Mouse (Mus musculus): ENCODE results near the gene Lrpap1. TPM values are rescaled to one million over a fixed set of nuclear protein-coding genes. Genes with fewer than 3 reads are reported as not detected.

Lrpap1 gene
- polyA plus RNA-seq, 1 experiment from 2014 or later: 113 TPM

- no peak overlapping the region for H3K27ac ChIP-seq
- peaks cover 38% of the 10 kb centered on the region for H3K27me3 ChIP-seq
- no peaks in the 10 kb centered on the region for H3K36me3 ChIP-seq
- WGBS: 67% methylated on average over 1 of the region's 1 CpGs
- H3K4me2 ChIP-seq (replicated peaks): no peak overlapping the region
- ATAC-seq (ENCODE audit: insufficient number of reproducible peaks, insufficient read depth, low FRiP score, low TSS enrichment): no peak
- peaks cover 5% of the 10 kb centered on the region; the same call in 1 of the 2 replicates for H3K4me1 ChIP-seq
- H3K9me3 ChIP-seq: no peaks in the 10 kb centered on the region
- H3K4me3 ChIP-seq: no peak overlapping the region
- H3K9ac ChIP-seq: no peak overlapping the region
Observed at GRCm38 (mm10) chr5:35076369-35076768, 29.2 kb downstream of the Lrpap1 start.

- no peak overlapping the region for H3K27ac ChIP-seq
- no peak for ATAC-seq (ENCODE audit: insufficient number of reproducible peaks, insufficient read depth, low FRiP score, low TSS enrichment)
- H3K36me3 ChIP-seq: no peaks in the 10 kb centered on the region
- H3K9me3 ChIP-seq: no peaks in the 10 kb centered on the region
- peaks cover 17% of the 10 kb centered on the region for H3K27me3 ChIP-seq
- H3K4me1 ChIP-seq: no peaks in the 10 kb centered on the region
- H3K4me2 ChIP-seq (replicated peaks): no peak overlapping the region
- H3K9ac ChIP-seq: no peak overlapping the region
- no peak overlapping the region for H3K4me3 ChIP-seq
- 60% methylated on average over 9 of the region's 9 CpGs for WGBS
Observed at GRCm38 (mm10) chr5:35073992-35074391, 31.6 kb downstream of the Lrpap1 start.

GRCm38 (mm10) chr5:35073235-35073634, 32.3 kb downstream of the Lrpap1 start:
- no peaks in the 10 kb centered on the region for H3K9me3 ChIP-seq
- H3K36me3 ChIP-seq: no peaks in the 10 kb centered on the region
- no peak overlapping the region for H3K4me2 ChIP-seq (replicated peaks)
- 77% methylated on average over 11 of the region's 11 CpGs for WGBS
- H3K27ac ChIP-seq: no peak overlapping the region
- no peaks in the 10 kb centered on the region for H3K4me1 ChIP-seq
- no peak overlapping the region for H3K9ac ChIP-seq
- no peak overlapping the region for H3K4me3 ChIP-seq
- peaks cover 9% of the 10 kb centered on the region for H3K27me3 ChIP-seq
- no peak for ATAC-seq (ENCODE audit: insufficient number of reproducible peaks, insufficient read depth, low FRiP score, low TSS enrichment)

GRCm38 (mm10) chr5:35071855-35072254, 33.7 kb downstream of the Lrpap1 start:
- 89% methylated on average over 6 of the region's 6 CpGs for WGBS
- no peak overlapping the region for H3K27ac ChIP-seq
- H3K4me1 ChIP-seq: no peaks in the 10 kb centered on the region
- no peak overlapping the region for H3K4me2 ChIP-seq (replicated peaks)
- no peaks in the 10 kb centered on the region for H3K36me3 ChIP-seq
- no peaks in the 10 kb centered on the region for H3K27me3 ChIP-seq
- no peaks in the 10 kb centered on the region for H3K9me3 ChIP-seq
- no peak for ATAC-seq (ENCODE audit: insufficient number of reproducible peaks, insufficient read depth, low FRiP score, low TSS enrichment)
- H3K9ac ChIP-seq: no peak overlapping the region
- no peak overlapping the region for H3K4me3 ChIP-seq

GRCm38 (mm10) chr5:35070953-35071352, 34.6 kb downstream of the Lrpap1 start:
- WGBS: 61% methylated on average over 7 of the region's 7 CpGs
- H3K9ac ChIP-seq: no peak overlapping the region
- H3K4me3 ChIP-seq: no peak overlapping the region
- no peak for ATAC-seq (ENCODE audit: insufficient number of reproducible peaks, insufficient read depth, low FRiP score, low TSS enrichment)
- no peaks in the 10 kb centered on the region for H3K9me3 ChIP-seq
- no peak overlapping the region for H3K27ac ChIP-seq
- no peaks in the 10 kb centered on the region for H3K27me3 ChIP-seq
- no peak overlapping the region for H3K4me2 ChIP-seq (replicated peaks)
- no peaks in the 10 kb centered on the region for H3K36me3 ChIP-seq
- no peaks in the 10 kb centered on the region for H3K4me1 ChIP-seq

GRCm38 (mm10) chr5:35070314-35070713, 35.3 kb downstream of the Lrpap1 start:
- Histone ChIP-seq H3K27ac (no peak overlapping the region), H3K9me3 (no peaks in the 10 kb centered on the region), H3K9ac (no peak overlapping the region), H3K27me3 (no peaks in the 10 kb centered on the region), H3K4me2 (replicated peaks) (no peak overlapping the region), H3K4me3 (no peak overlapping the region), H3K4me1 (no peaks in the 10 kb centered on the region), H3K36me3 (no peaks in the 10 kb centered on the region)
- 87% methylated on average over 8 of the region's 8 CpGs for WGBS
- no peak for ATAC-seq (ENCODE audit: insufficient number of reproducible peaks, insufficient read depth, low FRiP score, low TSS enrichment)

GRCm38 (mm10) chr5:35069841-35070240, 35.7 kb downstream of the Lrpap1 start:
- no peak overlapping the region for H3K9ac ChIP-seq
- WGBS: 86% methylated on average over 2 of the region's 2 CpGs
- H3K27me3 ChIP-seq: no peaks in the 10 kb centered on the region
- H3K9me3 ChIP-seq: no peaks in the 10 kb centered on the region
- H3K4me3 ChIP-seq: no peak overlapping the region
- ATAC-seq (ENCODE audit: insufficient number of reproducible peaks, insufficient read depth, low FRiP score, low TSS enrichment): no peak
- no peak overlapping the region for H3K4me2 ChIP-seq (replicated peaks)
- H3K27ac ChIP-seq: no peak overlapping the region
- H3K4me1 ChIP-seq: no peaks in the 10 kb centered on the region
- H3K36me3 ChIP-seq: no peaks in the 10 kb centered on the region

GRCm38 (mm10) chr5:35060098-35060497, 45.5 kb downstream of the Lrpap1 start:
- no peaks in the 10 kb centered on the region for H3K9me3 ChIP-seq
- H3K36me3 ChIP-seq: no peaks in the 10 kb centered on the region
- no peak overlapping the region for H3K4me2 ChIP-seq (replicated peaks)
- no peak overlapping the region for H3K4me3 ChIP-seq
- 69% methylated on average over 3 of the region's 3 CpGs for WGBS
- H3K9ac ChIP-seq: no peak overlapping the region
- ATAC-seq (ENCODE audit: insufficient number of reproducible peaks, insufficient read depth, low FRiP score, low TSS enrichment): no peak
- H3K27me3 ChIP-seq: peaks cover 45% of the 10 kb centered on the region
- no peak overlapping the region for H3K27ac ChIP-seq
- peaks cover 14% of the 10 kb centered on the region for H3K4me1 ChIP-seq

- no peak; the same call in 1 of the 2 replicates for ATAC-seq (ENCODE audit: insufficient number of reproducible peaks, insufficient read depth, low FRiP score, low TSS enrichment)
- peaks cover 14% of the 10 kb centered on the region for H3K4me1 ChIP-seq
- no peak overlapping the region for H3K27ac ChIP-seq
- H3K27me3 ChIP-seq: peaks cover 48% of the 10 kb centered on the region
- H3K9ac ChIP-seq: no peak overlapping the region
- WGBS: 66% methylated on average over 1 of the region's 1 CpGs
- no peak overlapping the region for H3K4me3 ChIP-seq
- H3K9me3 ChIP-seq: no peaks in the 10 kb centered on the region
- no peaks in the 10 kb centered on the region for H3K36me3 ChIP-seq
- H3K4me2 ChIP-seq (replicated peaks): no peak overlapping the region
Observed at GRCm38 (mm10) chr5:35058216-35058615, 47.4 kb downstream of the Lrpap1 start.

- Histone ChIP-seq H3K36me3 (no peaks in the 10 kb centered on the region), H3K27me3 (peaks cover 48% of the 10 kb centered on the region), H3K4me3 (peak overlapping the region; percentile 55), H3K4me2 (replicated peaks) (peak overlapping the region; percentile 98), H3K27ac (no peak overlapping the region), H3K9me3 (no peaks in the 10 kb centered on the region), H3K4me1 (peaks cover 14% of the 10 kb centered on the region), H3K9ac (no peak overlapping the region)
- WGBS: 15% methylated on average over 4 of the region's 4 CpGs
- ATAC-seq (ENCODE audit: insufficient number of reproducible peaks, insufficient read depth, low FRiP score, low TSS enrichment): 0 out of 2 replicates have a peak, but pooled peaks have one; percentile 5
Observed at GRCm38 (mm10) chr5:35057582-35057981, 48.0 kb downstream of the Lrpap1 start.

- Histone ChIP-seq H3K4me3 (peak within 1 kb of the TSS; percentile 55), H3K9ac (peak within 1 kb of the TSS; percentile 59), H3K27me3 (peaks cover 48% of the 10 kb centered on the region), H3K4me1 (peaks cover 14% of the 10 kb centered on the region), H3K27ac (no peak within 1 kb of the TSS), H3K4me2 (replicated peaks) (peak within 1 kb of the TSS; percentile 98), H3K36me3 (no peaks in the 10 kb centered on the region), H3K9me3 (no peaks in the 10 kb centered on the region)
- WGBS: 2% methylated on average over 71 of the region's 74 CpGs
- 0 out of 2 replicates have a peak, but pooled peaks have one; percentile 18 for ATAC-seq (ENCODE audit: insufficient number of reproducible peaks, insufficient read depth, low FRiP score, low TSS enrichment)
Observed at GRCm38 (mm10) chr5:35056604-35057432, 48.7 kb downstream of the Lrpap1 start, which contains the start of gene Dok7. TSS of gene Dok7 (plus strand) at chr5:35056766.

GRCm38 (mm10) chr5:35055076-35055475, 50.5 kb downstream of the Lrpap1 start:
- no peak overlapping the region for H3K4me2 ChIP-seq (replicated peaks)
- peaks cover 11% of the 10 kb centered on the region for H3K4me1 ChIP-seq
- no peak overlapping the region for H3K9ac ChIP-seq
- H3K36me3 ChIP-seq: no peaks in the 10 kb centered on the region
- no peak overlapping the region for H3K4me3 ChIP-seq
- 74% methylated on average over 12 of the region's 12 CpGs for WGBS
- H3K27ac ChIP-seq: no peak overlapping the region
- peaks cover 48% of the 10 kb centered on the region for H3K27me3 ChIP-seq
- no peaks in the 10 kb centered on the region for H3K9me3 ChIP-seq
- no peak for ATAC-seq (ENCODE audit: insufficient number of reproducible peaks, insufficient read depth, low FRiP score, low TSS enrichment)

Data from embryonic facial prominence, embryonic 12.5 days (tissue).